Mouse (Mus musculus) T-helper 1 cell (primary cell): ENCODE data around the gene Tjp2.
"Not testable (repeated sequence)": the region's sequence is repeated elsewhere in the genome, so short reads cannot be mapped to it uniquely, and the experiment has no call there.

ENCODE experiments used
- in situ Hi-C: fragments of 300-600 bp; cut with MboI, MseI; formaldehyde crosslinking; loops from one replicate; pipeline ENCODE4 v1.15.1; 2025; ENCODE audit warnings: high pct_unique_total_duplicates

The Tjp2 gene

GRCm38 (mm10) chr19:24134144-24134911, 90.5 kb downstream of the Tjp2 start:
- in situ Hi-C loops = no loop called here

GRCm38 (mm10) chr19:24123534-24124290, 101.1 kb downstream of the Tjp2 start:
- in situ Hi-C loops = no loop called here

- in situ Hi-C loops = no loop called here
These were observed 101.7 kb downstream of the Tjp2 start for GRCm38 (mm10) chr19:24123087-24123486.

GRCm38 (mm10) chr19:24122647-24123046, 102.2 kb downstream of the Tjp2 start:
- in situ Hi-C loops = no loop called here

- in situ Hi-C loops = no loop called here
These were observed 104.0 kb downstream of the Tjp2 start for GRCm38 (mm10) chr19:24120811-24121210.

- in situ Hi-C loops = no loop called here
These were observed 106.1 kb downstream of the Tjp2 start for GRCm38 (mm10) chr19:24118775-24119174.

GRCm38 (mm10) chr19:24111581-24111980, 113.2 kb downstream of the Tjp2 start:
- in situ Hi-C loops = no loop called here

- in situ Hi-C loops = no loop called here
These were observed 117.1 kb downstream of the Tjp2 start for GRCm38 (mm10) chr19:24107707-24108106.

- in situ Hi-C loops = no loop called here
These were observed 121.0 kb downstream of the Tjp2 start for GRCm38 (mm10) chr19:24103802-24104201.

GRCm38 (mm10) chr19:24102562-24103126, 122.2 kb downstream of the Tjp2 start:
- in situ Hi-C loops = no loop called here

- in situ Hi-C loops = no loop called here
These were observed 123.6 kb downstream of the Tjp2 start for GRCm38 (mm10) chr19:24101183-24101582.

- in situ Hi-C loops = no loop called here
These were observed 126.1 kb downstream of the Tjp2 start for GRCm38 (mm10) chr19:24098691-24099090.

- in situ Hi-C loops = no loop called here
These were observed 127.0 kb downstream of the Tjp2 start for GRCm38 (mm10) chr19:24097666-24098455.

- in situ Hi-C loops = not testable (repeated sequence)
These were observed 132.8 kb downstream of the Tjp2 start for GRCm38 (mm10) chr19:24092060-24092459.

GRCm38 (mm10) chr19:24090366-24090765, 134.5 kb downstream of the Tjp2 start:
- in situ Hi-C loops = no loop called here

GRCm38 (mm10) chr19:24085306-24085705, 139.5 kb downstream of the Tjp2 start:
- in situ Hi-C loops = no loop called here

- in situ Hi-C loops = no loop called here
These were observed 144.3 kb downstream of the Tjp2 start for GRCm38 (mm10) chr19:24080417-24081080.

GRCm38 (mm10) chr19:24077658-24078057, 147.2 kb downstream of the Tjp2 start:
- in situ Hi-C loops = no loop called here

GRCm38 (mm10) chr19:24076536-24076935, 148.3 kb downstream of the Tjp2 start:
- in situ Hi-C loops = no loop called here

GRCm38 (mm10) chr19:24075927-24076326, 148.9 kb downstream of the Tjp2 start:
- in situ Hi-C loops = no loop called here

- in situ Hi-C loops = no loop called here
These were observed 151.7 kb downstream of the Tjp2 start for GRCm38 (mm10) chr19:24073155-24073554.
